Mouse (Mus musculus): ENCODE data around the gene Zcchc9.
"Not testable (repeated sequence)": the region's sequence is repeated elsewhere in the genome, so short reads cannot be mapped to it uniquely, and the experiment has no call there.

The Zcchc9 gene

DNA sequence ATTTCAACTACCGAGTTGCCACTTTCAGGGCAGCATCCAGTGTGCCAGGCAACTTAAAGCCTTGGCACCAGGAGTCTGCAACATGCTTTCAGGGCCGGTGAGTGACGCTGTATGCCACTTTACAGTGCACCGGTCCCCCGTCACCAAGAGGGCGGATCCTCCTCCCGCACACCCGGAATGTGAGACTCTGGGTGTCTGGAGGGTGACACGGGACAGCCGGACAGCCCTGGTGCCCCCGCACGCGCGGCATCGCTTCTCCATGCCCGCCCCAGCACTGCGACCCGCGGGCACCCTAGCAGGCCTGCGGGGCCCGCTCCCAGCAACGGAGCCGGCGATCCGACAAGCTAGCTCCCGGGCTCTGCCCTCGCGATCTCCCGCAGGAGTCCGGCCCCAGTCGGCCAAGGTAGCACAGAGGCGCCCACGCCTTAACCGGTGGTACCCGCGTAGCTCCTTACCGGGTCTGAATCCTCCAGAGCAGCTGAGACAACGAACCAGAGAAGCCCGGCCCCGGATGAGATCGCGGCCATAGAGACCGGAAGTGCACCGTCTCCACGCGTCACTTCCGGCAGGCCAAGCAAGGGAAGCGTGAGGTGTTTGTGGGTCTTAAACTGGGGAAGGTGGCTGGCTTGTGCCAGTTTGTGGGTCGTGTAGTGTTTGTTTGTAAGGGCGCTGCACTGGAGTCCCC lies at the start of gene Zcchc9:
Gene Zcchc9, minus strand, starts transcription at position 551 of the 685 bp plus-strand sequence.
- peak; percentile 93 for DNase-seq (ENCODE audit: low read depth, low spot score)

DNA sequence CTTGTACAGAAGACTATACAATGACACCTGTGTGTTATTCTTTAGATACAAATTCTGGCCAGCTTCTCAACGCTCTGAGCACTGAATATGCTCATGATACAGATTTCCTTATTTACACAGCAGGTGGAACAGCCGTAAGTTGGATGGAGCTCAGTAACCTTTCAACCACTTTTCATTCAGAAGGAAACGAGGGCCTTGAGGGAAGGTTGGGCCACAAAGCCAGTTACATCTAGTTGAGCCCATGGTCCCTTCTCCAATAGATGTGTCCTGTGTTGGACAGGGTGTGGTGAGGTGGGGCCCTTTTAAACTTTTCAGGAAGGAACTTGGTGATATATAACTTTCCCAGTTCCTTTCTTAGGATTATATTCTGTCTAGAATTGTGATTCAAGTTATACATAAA lies 46.9 kb upstream of the Zcchc9 start:
- DNase-seq (ENCODE audit: low read depth, low spot score): no peak

DNA sequence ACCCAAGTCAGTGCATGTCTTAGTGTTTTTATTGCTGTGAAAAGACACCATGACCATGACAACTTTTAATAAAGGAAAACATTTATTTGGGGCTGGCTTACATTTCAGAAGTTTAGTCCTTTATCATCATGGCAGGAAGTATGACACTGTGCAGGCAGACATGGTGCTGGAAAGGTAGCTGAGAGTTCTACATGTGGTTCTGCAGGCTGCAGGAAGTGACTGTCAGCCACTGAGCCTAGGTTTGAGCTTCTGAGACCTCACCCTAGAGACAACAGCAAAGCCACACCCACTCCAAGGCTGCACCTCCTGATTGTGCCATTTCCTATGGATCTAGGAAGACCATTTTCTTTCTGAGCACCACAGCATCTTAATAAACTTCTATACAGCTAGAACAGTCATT lies 20.4 kb upstream of the Zcchc9 start:
- DNase-seq (ENCODE audit: low read depth, low spot score): no peak

DNA sequence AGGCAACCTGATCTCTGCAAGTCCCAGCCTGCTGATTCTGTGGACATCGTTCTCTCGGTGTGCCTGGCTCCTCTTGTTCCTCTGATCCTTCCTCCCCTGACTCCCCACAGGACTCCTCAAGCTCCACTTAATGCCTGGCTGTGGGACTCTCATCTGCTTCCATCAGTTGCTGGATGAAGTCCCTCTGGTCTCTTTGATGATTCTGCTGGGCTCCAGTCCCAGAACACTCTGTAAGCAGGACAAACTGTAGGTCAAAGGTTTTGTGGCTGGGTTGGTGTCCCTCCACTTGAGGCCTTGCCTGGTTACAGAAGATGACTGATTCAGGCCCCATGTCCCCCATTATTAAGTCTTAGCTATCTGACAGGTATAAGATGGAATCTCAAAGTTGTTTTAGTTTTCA lies 18.6 kb upstream of the Zcchc9 start:
- DNase-seq (ENCODE audit: low read depth, low spot score): no peak

DNA sequence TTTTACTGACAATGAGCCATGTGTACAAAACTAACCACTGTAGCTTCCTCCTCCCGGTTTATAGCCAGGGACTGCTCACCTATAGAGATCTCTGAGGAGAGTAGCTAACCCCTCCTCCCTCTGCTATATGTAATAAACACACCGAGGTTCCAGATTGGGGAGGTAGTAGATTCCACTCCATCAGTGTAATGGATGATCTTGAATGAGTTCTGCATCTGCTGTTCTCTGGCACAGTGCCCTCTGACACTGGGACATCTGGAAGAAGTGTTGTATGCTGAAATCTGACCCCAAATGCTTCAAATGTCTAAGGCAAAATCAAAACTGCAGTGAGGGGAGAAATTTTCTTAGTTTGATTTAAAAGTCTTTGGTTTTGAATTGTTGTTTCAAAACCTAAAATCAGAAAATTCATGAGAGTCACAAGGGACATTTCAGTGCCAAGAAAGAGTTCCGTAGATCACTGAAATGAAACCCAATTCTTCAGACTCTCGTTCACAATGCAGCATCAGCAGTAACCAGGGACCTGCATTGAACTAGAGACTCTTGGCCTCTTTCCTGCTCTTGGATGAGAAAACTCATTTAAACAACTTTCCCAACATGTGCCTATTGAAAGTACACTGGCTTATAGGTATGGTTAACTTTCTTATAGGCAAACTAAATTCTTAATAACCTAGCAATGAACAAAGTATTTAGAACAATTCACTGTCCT lies 17.5 kb upstream of the Zcchc9 start:
- no peak for DNase-seq (ENCODE audit: low read depth, low spot score)

DNA sequence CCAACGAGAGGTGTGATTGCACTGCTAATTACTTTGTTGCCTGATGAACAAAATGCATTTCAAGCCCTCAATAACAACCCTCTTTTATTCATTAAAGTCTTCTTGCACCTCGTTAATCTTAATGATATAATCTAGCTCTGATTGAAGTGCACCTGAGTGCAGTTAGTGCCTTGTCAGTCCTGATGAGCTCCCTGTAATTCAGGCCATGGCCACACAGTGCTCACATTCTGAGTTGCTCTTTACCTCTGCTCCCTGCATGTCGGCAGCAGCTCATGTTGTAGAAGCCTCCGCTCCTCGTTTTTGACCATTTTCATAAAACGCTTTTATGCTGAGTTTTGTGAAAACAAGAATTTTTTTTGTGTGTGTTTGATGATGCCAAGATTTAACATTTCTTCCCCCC lies 16.2 kb upstream of the Zcchc9 start:
- no peak for DNase-seq (ENCODE audit: low read depth, low spot score)

DNA sequence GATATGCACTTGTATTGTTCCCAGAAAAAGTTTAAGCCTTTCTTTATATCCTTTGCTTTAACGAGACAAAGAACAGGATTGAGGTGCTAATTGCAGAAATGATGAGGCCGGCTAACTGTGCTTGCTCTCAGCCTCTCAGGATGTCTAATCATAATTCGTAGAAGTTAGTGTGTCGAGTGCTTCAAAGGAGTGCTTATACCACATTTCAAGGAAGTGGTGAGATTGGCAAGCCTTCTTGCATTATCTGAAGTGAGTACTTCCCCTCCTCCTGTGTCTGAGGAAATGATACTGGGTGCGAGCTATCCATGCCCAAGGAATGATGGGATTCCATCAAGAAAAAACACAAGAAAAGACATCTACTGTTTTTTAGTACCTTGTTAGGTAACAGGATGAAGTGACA lies 7.2 kb upstream of the Zcchc9 start:
- no peak for DNase-seq (ENCODE audit: low read depth, low spot score)

DNA sequence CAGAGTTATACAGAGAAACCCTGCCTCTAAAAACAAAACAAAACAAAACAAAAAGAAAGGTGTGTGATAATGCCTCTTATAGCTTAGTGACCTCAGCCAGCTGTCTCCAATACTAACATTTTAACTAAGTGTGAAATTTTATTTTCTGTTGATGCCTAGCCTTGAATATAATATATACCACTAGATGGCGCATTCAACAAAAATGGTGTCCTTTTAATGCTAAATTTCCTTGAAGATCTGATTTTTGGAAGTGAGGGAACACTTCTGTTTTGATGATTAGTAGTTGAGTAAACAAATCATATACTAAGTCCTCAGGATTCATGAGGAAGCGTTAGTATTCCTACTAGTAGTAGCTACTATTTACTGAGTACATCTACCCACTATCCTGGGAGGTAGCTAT lies 2.0 kb upstream of the Zcchc9 start:
- DNase-seq (ENCODE audit: low read depth, low spot score): peak; percentile 64

DNA sequence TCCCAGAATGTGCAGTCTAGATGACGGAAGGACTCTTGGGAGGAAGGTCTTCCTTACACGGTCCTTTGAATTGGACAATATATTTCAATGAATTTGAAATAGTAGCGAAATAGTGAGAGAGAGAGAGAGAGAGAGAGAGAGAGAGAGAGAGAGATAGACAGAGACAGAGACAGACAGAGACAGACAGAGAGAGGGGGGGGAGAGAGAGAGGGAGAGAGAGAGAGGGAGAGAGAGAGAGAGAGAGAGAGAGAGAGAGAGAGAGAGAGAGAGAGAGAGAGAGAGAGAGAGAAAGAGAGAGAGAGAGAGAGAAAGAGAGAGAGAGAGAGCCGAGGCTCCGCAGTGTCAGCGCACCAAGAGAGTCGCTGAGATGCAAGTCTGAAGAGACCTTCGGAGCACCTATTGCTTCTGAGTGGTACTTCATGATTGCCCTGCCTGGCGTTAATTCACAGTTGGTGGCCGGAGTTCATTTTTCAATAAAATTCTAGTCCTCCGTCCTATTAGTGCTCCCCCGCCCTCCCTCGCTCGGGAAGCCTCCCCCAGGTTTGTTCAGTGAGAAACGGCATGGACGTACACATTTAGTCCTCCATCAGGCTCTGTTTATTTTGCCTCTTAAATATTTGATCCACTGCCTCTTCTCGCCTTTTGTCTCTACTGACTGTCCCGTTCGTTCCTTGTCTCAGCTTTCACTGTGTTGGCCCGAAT lies 520 bp upstream of the Zcchc9 start:
- peak; percentile 68 for DNase-seq (ENCODE audit: low read depth, low spot score)

DNA sequence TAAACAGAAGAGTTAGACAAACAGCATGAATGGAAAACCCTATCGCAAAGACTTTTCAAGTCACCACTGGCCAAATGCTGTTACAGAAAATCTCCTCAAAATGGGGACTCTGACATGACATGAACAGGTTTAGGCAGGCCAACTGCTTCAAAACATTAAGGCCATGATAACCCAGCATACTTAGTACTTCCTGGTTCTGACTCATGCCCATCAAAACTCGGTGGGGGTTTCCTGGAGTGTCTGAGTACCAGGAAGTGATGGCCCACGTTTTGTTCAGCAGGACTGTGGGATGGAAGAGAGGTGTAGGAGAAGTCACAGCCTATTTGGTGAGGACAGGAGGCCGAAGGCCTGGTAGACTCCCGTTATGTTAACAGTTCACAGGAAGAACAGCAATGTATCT lies 5.8 kb downstream of the Zcchc9 start:
- DNase-seq (ENCODE audit: low read depth, low spot score): no peak

DNA sequence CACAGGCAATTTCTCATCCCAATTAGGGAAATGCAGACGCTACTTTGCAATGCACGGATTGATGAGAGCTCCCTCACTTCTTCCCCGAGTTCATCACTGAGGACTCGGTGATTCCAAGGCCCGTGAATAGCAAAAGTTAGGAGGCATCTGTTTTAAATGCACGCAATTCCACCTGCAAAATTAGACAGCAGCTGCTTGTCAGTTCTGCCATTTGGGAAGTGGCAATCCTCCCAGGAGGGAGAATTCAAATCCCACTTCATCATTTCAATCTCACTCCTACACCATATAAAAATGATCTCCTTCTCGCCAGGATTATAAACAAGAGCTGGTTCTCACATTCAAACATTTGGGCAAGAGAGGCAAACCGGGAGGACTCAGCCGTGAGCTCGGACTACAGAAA lies 10.1 kb downstream of the Zcchc9 start:
- no peak for DNase-seq (ENCODE audit: low read depth, low spot score)

DNA sequence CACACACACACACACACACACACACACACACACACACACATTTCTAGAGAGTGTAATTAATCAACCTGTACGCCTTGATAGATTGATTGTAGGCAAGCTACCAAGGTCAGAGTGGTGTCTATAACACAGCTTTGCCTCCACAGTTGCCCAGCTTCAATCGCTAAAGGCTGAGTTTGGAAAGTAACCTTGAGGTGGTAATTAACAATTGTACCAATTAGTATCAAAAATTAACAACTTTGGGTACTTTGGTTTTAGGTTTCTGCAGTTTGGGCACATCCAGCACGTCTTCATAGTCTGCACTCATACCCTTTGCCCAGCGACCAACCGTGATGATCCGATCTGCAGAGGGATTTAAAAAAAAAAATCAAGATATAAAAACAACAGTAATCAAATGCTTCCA lies 10.6 kb downstream of the Zcchc9 start:
- no peak for DNase-seq (ENCODE audit: low read depth, low spot score)

DNA sequence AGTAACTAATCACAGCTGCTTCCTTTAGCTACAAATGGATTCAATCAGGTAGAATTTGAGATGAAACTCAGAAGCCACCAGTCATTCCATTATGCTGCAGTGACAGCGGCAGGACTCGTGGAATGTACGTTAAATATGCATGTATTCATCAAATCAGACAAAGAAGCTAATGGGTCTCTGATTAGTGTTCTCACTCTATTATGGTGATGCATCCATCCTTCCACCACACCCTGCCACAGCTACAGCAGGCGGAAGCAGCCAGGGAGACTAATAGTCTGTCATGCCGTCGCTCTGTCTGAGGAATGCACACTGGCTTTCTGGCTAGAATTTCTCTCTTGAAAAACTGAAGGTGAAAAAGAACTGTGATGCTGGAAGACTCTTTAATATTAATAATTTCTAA lies 11.5 kb downstream of the Zcchc9 start:
- DNase-seq (ENCODE audit: low read depth, low spot score): no peak

DNA sequence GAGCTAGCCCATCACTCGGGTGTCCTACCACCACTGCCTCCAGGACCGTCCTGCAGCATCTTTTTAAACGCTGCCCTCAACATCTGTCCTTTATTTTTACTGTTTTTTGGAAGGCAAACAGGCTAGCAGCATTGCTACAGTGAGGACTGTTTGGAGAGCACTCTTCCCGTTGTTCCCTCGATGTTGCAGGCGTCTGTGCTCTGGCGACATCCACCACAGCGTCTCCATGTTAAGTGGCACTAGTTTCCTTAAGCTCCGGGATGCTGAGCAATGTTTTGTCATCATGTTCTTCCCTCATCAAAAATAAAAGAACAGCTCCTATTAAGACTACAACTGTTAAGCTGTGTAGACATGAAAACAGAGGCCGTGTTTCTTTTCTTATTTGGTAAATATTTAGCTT lies 11.9 kb downstream of the Zcchc9 start:
- DNase-seq (ENCODE audit: low read depth, low spot score): no peak

DNA sequence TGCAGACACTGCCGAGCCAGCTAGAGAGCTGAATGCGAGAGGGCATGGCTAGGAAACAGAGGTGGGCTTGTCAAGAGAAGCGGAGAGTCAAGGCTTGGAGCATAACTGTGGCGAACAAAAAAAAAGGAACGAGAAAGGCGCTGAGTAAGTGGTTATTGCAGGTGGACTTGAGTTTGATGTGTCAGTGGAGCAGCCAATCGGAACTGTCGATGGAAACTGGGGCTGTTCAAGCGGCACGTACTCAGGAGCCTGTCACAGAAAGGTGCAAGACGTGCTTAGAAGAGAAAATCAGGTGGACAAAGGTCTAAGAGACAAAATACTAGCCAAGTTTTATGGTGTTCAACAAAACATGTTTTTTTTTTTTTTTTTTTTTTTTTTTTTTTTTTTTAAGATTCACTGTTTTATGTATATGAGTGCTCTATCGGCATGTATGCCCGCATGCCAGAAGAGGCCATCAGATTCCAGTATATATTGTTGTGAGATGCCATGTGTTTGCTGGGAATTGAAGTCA lies 12.5 kb downstream of the Zcchc9 start:
- no peak for DNase-seq (ENCODE audit: low read depth, low spot score)

DNA sequence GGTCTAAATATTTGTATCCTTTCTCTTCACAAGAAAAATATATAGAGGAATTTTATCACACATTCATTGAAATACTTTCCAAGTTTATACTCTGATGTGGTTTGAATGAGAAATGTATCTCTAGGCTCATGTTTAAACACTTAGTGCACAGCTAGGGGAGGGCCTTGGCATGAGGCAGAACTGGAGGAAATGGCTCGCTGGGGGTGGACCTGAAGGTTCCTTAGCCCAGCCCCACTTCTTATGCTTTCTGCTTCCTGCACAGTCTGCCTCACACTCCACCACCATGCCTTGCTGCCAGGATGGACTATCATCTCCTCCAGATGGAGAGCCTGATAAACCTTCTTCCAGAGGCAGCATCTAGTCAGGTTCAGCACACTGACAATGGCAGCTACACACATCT lies 15.5 kb downstream of the Zcchc9 start:
- DNase-seq (ENCODE audit: low read depth, low spot score): no peak

DNA sequence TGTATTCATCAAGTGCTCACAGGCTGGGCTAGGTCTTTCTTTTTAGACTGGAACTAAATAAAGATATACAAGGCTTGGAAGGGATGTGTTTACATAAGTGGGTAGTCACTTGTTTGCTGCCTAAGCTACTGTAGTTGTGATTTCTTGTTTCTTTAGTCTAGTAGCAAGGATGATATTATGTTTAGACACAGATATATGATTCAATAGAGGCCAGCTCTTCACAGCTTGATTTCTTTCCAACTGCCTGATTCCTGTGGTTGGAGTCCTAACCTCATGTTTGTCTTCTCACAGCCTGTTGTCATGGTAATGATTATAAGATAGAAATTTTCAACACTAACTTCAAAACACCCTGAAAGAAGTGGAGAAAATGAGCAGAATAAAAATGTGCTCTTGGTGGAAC lies 27.6 kb downstream of the Zcchc9 start:
- no peak for DNase-seq (ENCODE audit: low read depth, low spot score)

DNA sequence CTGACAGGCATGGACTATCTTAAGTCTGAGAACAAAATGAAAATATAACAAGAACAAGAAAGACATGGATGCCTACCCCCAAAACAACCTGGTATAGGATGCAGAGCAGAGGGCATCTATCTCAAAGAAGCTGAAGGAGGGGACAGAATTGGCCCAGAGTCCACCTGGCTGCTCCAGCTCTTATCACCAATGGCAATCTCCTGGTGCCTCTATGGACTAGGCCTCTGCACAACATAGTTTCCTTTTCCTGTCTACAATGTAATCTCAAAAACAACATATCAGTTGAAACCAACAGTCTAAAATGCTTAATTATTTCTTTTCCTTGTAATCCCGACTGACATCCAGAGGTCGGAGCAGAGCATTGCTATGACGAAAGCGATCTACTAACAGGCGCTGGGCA lies 29.4 kb downstream of the Zcchc9 start:
- no peak for DNase-seq (ENCODE audit: low read depth, low spot score)

DNA sequence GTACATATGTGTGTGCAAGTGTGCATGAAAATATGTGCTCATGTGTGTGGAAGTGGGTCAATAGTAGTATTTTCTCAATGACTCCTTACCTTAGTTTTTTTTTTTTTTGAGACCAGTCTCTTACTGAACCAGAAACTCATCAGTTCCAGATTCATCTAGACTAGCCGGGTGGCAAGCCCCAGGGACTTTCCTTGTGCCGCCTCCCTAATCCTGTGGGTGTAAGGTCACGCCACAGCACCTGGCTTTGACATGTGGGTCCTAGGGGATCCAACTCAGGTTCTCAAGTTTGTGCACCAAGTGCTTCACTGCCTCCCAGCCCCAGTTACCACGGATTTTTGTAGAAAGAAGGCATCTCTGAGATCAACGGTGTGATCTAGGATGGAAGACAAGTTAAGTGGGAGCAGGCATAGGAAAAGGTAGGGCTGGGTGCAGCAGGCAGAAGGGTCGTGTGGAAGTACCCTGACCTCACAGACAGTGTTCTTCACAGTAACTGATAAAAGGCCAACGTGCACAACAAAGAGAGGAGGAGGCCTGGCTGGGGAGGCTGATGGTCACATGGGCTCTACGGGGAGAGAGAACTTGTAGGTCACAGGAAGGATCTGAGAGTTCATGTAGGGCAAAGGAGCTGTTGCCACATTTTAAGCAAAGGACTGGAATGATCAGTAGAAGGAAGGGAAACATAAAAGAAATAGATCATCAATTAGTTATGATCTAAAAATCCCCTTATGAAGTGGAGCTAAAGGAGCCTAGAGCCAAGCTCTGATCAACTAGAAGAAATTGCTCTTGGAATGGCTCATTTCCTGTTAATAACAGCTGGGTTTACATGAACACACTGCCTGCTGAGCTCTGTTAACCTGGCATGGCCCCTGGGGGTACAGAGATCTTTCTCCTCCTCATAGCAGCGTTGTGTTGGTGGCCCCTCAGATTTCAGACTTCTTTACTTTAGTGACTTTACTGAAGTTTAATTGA lies 38.5 kb downstream of the Zcchc9 start:
- peak; percentile 57 for DNase-seq (ENCODE audit: low read depth, low spot score)

DNA sequence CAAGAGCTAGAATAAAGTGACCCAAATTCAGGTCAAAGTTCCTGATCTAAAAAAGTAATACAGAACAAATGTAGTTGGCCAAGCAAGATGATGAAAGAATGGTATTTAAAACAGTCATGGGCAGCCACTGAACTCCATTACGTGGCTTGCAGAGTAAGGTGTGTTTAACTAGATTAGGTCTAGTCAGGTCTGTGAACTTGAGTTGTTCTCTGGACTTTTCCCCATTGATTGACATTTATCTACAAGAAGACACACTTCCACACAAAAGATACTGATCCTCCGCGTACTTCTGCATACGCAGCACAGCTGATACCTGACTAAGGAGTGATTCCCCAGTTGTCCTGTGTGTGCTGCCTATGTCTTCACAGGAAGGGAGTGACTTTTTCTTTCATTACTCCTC lies 41.9 kb downstream of the Zcchc9 start:
- no peak for DNase-seq (ENCODE audit: low read depth, low spot score)

DNA sequence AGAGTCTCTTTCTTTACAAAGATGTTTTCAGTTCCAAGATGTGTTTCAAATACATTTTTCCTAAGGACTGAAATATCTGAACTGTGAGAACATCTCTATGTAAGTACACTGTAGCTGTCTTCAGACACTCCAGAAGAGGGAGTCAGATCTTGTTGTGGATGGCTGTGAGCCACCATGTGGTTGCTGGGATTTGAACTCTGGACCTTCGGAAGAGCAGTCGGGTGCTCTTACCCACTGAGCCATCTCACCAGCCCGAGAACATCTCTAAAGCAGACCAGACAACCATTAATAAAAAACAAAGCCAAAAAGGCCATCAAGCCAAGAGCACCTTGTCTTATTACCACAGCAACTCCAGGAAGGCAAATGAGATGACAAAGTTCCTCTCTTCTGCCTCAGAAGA lies 43.9 kb downstream of the Zcchc9 start:
- DNase-seq (ENCODE audit: low read depth, low spot score): not testable (repeated sequence)
